Mouse (Mus musculus) midbrain, postnatal 0 days (tissue): ENCODE data around the gene Olfr507. TPM values are rescaled to one million over a fixed set of nuclear protein-coding genes. Genes with fewer than 3 reads are reported as not detected.
"Not testable (repeated sequence)": the region's sequence is repeated elsewhere in the genome, so short reads cannot be mapped to it uniquely, and the experiment has no call there.

Experiments
- ATAC-seq: fragments of 200-750 bp; cut with Nextera tagmentation; 2 replicates; pipeline ENCODE4 v1.8.0; 2017; ENCODE audit warnings: moderate number of reproducible peaks, mild to moderate bottlenecking, moderate TSS enrichment, moderate library complexity; ENCODE audit not compliant: low FRiP score
- DNase-seq: peaks from one replicate; pipeline ENCODE4 v3.0.0-alpha.2; 2015; ENCODE audit warnings: low spot score
- H3K27ac ChIP-seq: fragments of 300-500 bp; sonication (generic); 2 replicates; pipeline ENCODE4 v1.5.1; 2014; ENCODE audit warnings: low read depth, mild to moderate bottlenecking, low read length, mixed read lengths
- H3K27me3 ChIP-seq: fragments of 300-500 bp; sonication (generic); 2 replicates; pipeline ENCODE4 v1.6.1; 2014; ENCODE audit warnings: low read length, control low read depth, mixed read lengths; ENCODE audit not compliant: insufficient read depth
- H3K36me3 ChIP-seq: fragments of 300-500 bp; sonication (generic); 2 replicates; pipeline ENCODE4 v1.6.1; 2014; ENCODE audit warnings: low read length, control low read depth, mixed read lengths; ENCODE audit not compliant: insufficient read depth
- H3K4me1 ChIP-seq: fragments of 300-500 bp; sonication (generic); 2 replicates; pipeline ENCODE4 v1.6.1; 2014; ENCODE audit warnings: mild to moderate bottlenecking, control low read depth, antibody characterized with exemption, low read length, mixed read lengths; ENCODE audit not compliant: insufficient read depth
- H3K4me2 ChIP-seq: fragments of 300-500 bp; sonication (generic); 2 replicates; pipeline ENCODE4 v1.6.1; 2014; ENCODE audit warnings: low read depth, mild to moderate bottlenecking, low read length, mixed read lengths; ENCODE audit not compliant: poor library complexity, severe bottlenecking
- H3K4me3 ChIP-seq: fragments of 300-500 bp; sonication (generic); 2 replicates; pipeline ENCODE4 v1.5.1; 2014; ENCODE audit warnings: low read depth, mild to moderate bottlenecking, low read length, moderate library complexity
- H3K9ac ChIP-seq: fragments of 300-500 bp; sonication (generic); replicated peaks from 2 replicates; pipeline ENCODE4 v1.6.1; 2014; ENCODE audit warnings: mild to moderate bottlenecking, low read length, moderate library complexity, mixed read lengths; ENCODE audit not compliant: poor library complexity, severe bottlenecking
- H3K9me3 ChIP-seq: fragments of 300-500 bp; sonication (generic); 2 replicates; pipeline ENCODE4 v1.6.1; 2016; ENCODE audit warnings: low read length, control low read depth
- CTCF ChIP-seq: IDR thresholded peaks from 2 replicates; pipeline ENCODE4 v1.5.1; 2016; ENCODE audit warnings: antibody characterized with exemption, mild to moderate bottlenecking
- whole genome bisulfite sequencing: fragments of 180-500 bp; shearing (Covaris S2); extraction: QIAGEN DNeasy Blood & Tissue Kit; methylation state at CpG from one replicate; pipeline ENCODE4 v1.1.7; 2014; 5-methylcytosine and 5-hydroxymethylcytosine counted together
- polyA plus RNA-seq: library from polyadenylated mRNA; unstranded; fragments of >200 nt; fragmentation: Nextera tagmentation; extraction: Ambion mirVana; gene quantifications from 2 replicates; pipeline ENCODE4 v1.2.1, GENCODE M21; 2015
- total RNA-seq: library from RNA; depleted of rRNA; stranded (reverse); fragments of >200 nt; gene quantifications from 2 replicates; pipeline ENCODE4 v1.2.3, GENCODE M21; 2014; rRNA removed

Gene Olfr507
- total RNA-seq (not detected in 2 replicates), polyA plus RNA-seq (not detected in 2 replicates)

- no peak for TF ChIP-seq CTCF
- Histone ChIP-seq H3K9ac (no peak within 1 kb of the TSS), H3K9me3 (no peaks in the 10 kb centered on the region), H3K36me3 (no peaks in the 10 kb centered on the region), H3K4me2 (no peak within 1 kb of the TSS), H3K4me1 (no peaks in the 10 kb centered on the region), H3K4me3 (no peak within 1 kb of the TSS), H3K27me3 (no peaks in the 10 kb centered on the region), H3K27ac (no peak within 1 kb of the TSS)
- no peak for ATAC-seq
- DNase-seq = no peak
- WGBS = 82% methylated on average over 2 of the region's 2 CpGs
Observed at GRCm38 (mm10) chr7:108621514-108621913, at the start of gene Olfr507. Gene Olfr507 (plus strand): TSS chr7:108621814.

DNA sequence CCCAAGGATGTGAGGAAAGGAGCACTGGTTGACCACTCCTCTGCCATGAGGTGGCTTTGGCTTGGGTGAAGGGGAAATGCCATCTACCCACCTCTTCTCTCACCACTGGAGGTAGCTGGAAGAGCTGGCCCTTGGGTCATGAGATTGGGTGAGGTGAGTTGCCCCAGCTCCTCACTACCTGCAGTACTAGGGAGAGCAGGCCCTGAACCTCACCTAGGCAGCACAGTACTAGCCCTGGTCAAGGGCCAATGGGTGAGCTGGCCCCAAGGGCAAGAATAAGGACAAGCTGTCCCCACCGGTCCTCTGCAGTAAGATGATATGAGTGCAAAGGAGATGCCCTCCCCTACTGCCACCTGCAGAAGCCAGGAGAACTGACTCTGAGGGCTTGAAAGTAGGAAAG, 31.8 kb upstream of the Olfr507 start:
- no peak overlapping the region for H3K9ac ChIP-seq
- no peak for TF ChIP-seq CTCF
- no peak overlapping the region for H3K4me2 ChIP-seq
- DNase-seq (no peak), ATAC-seq (no peak)
- H3K36me3 ChIP-seq = no peaks in the 10 kb centered on the region
- no peaks in the 10 kb centered on the region for H3K27me3 ChIP-seq
- H3K4me3 ChIP-seq = no peak overlapping the region
- WGBS = 100% methylated on average over 1 of the region's 1 CpGs
- H3K4me1 ChIP-seq = no peaks in the 10 kb centered on the region
- H3K9me3 ChIP-seq = no peaks in the 10 kb centered on the region
- no peak overlapping the region for H3K27ac ChIP-seq

DNA sequence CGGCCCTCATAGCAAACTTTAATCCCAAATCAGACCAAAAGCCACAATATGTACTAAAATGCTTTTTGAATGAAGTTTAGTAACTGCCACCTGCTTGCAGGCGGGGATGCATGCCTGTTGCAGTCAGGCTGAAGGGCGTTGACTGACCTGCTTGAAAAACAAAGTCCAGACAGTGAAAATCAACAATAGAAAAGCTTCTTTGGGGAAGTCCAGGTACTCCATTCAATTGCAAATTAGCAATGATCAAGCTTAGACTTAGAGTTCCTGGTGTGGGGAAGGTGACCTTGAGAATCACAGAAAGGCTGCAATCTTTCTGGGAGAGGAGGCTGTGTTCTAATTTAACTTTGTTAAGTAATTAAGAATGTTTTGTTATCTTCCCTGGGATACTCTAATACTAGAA, 19.7 kb upstream of the Olfr507 start:
- not testable (repeated sequence) for H3K36me3 ChIP-seq, H3K27ac ChIP-seq, H3K27me3 ChIP-seq, ATAC-seq, H3K9me3 ChIP-seq, DNase-seq, H3K4me3 ChIP-seq, H3K4me1 ChIP-seq, H3K4me2 ChIP-seq, H3K9ac ChIP-seq
- 77% methylated on average over 3 of the region's 3 CpGs for WGBS

DNA sequence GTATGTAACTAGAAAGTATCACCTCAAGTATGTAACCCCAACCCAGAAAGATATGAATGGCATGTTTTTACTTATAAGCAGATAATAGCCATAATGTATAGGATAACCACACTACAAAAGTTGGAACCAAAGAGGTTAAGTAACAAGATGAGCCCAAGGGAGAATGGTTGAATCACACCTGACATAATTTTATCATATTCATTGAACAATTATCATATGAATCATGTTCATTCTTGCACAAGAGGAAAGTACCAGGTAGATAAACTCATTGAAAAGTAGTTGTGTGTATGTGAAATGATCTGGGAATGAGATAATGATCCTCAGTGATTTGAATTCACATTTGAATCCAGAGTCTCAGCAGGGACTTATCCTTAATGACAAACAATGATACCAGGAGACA, 11.1 kb upstream of the Olfr507 start, which contains the start of gene Olfr506:
Gene Olfr506, plus strand, starts transcription at position 301 of the 400 bp plus-strand sequence.
- H3K9ac ChIP-seq = no peak within 1 kb of the TSS
- no peaks in the 10 kb centered on the region for H3K36me3 ChIP-seq
- no peaks in the 10 kb centered on the region for H3K27me3 ChIP-seq
- ATAC-seq = no peak
- H3K4me2 ChIP-seq = no peak within 1 kb of the TSS
- no peaks in the 10 kb centered on the region for H3K9me3 ChIP-seq
- DNase-seq = no peak
- H3K4me3 ChIP-seq = no peak within 1 kb of the TSS
- no peaks in the 10 kb centered on the region for H3K4me1 ChIP-seq
- no peak for TF ChIP-seq CTCF
- H3K27ac ChIP-seq = no peak within 1 kb of the TSS

DNA sequence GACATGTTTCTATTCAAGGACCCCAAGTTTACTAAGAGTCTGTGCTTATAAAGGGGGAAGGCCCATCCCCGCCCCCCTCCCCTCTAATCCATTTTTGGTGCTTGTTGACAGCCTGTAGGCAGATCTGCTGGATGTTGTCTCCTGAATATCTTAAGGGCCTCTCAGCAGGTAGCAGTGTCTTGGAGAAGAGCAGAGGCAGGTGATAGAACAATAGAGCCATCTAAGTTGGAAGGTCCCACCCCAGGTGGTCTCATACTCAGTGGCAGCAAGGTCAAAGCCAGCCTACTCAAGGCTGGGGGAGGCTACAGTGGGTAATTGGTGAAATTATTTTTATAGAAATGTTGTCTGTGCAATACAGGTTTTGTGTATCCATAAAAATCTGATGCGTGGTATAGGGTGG, 7.5 kb upstream of the Olfr507 start:
- no peak for TF ChIP-seq CTCF
- no peak for ATAC-seq

GRCm38 (mm10) chr7:108616781-108617180, 4.8 kb upstream of the Olfr507 start:
- H3K4me1 ChIP-seq, H3K4me3 ChIP-seq, H3K27me3 ChIP-seq, H3K4me2 ChIP-seq, H3K27ac ChIP-seq, ATAC-seq, H3K9me3 ChIP-seq, H3K9ac ChIP-seq, DNase-seq, H3K36me3 ChIP-seq: not testable (repeated sequence)
- WGBS = 62% methylated on average over 3 of the region's 3 CpGs

More for the DNA sequence above, 7.5 kb upstream of the Olfr507 start:
- H3K27me3 ChIP-seq = no peaks in the 10 kb centered on the region
- H3K4me1 ChIP-seq = no peaks in the 10 kb centered on the region
- no peaks in the 10 kb centered on the region for H3K36me3 ChIP-seq
- 95% methylated on average over 2 of the region's 2 CpGs for WGBS
- no peak overlapping the region for H3K4me2 ChIP-seq
- H3K9ac ChIP-seq = no peak overlapping the region
- no peak for DNase-seq
- H3K9me3 ChIP-seq = no peaks in the 10 kb centered on the region
- no peak overlapping the region for H3K4me3 ChIP-seq
- no peak overlapping the region for H3K27ac ChIP-seq
